Comparison of ENCODE assay signal across 14 mouse cellular contexts in genomic region chr6:104479242-104479641, GRCm38 (mm10).
DNase-seq lines count a peak whose midpoint lies in the region; ATAC-seq lines count a peak whose summit lies in the region.
"Had no signal": no experiment of that assay in that cellular context is flagged by ENCODE, and none has a peak within 500 bp of the region (broad histone marks: within the 10 kb centered on the region; RNA-seq: fewer than 3 reads in every experiment).

No protein-coding gene starts in this region.

- no peak for DNase-seq in cerebellum, postnatal 4 days (ENCODE audit: low spot score in 2 of 2)
- peak; percentile 3 to 7 for DNase-seq in kidney, postnatal 4 days
- no peak for DNase-seq in kidney, adult 9 months
- peak; percentile 3 for DNase-seq in 3T3-L1 (ENCODE audit: low read depth, low spot score)
- DNase-seq in cerebellum, postnatal 14 days: peak; percentile 46 to 61
- DNase-seq in thymus, postnatal 4 days: no peak
- DNase-seq in urinary bladder, postnatal 14 days (ENCODE audit: low spot score): no peak
- DNase-seq: B cell, adult 2 months; gastrocnemius, postnatal 36 days; heart, postnatal 36 days; kidney, postnatal 36 days; thymus, postnatal 14 days had no signal

- peak; percentile 74 for ATAC-seq in cerebellum, adult (ENCODE audit: insufficient number of reproducible peaks, low FRiP score, low TSS enrichment)
- ATAC-seq: Patski had no signal

Comparison
In these comparisons a context has a peak if more than half of its experiments do, and no peak if none do; other contexts are left out.
1. DNase-seq: peak in kidney, postnatal 4 days (2 of 2), 3T3-L1 (single experiment) and cerebellum, postnatal 14 days (2 of 2); none in cerebellum, postnatal 4 days (0 of 2), kidney, adult 9 months (single experiment), thymus, postnatal 4 days (single experiment) and urinary bladder, postnatal 14 days (single experiment).